Mouse (Mus musculus) heart, adult 11 months (tissue): ENCODE measurements around the gene Peli2.

ENCODE experiments used
- DNase-seq: peaks from one replicate; pipeline ENCODE4 v3.0.0; 2022

The Peli2 gene

GRCm38 (mm10) chr14:48226759-48227158, 106.1 kb downstream of the Peli2 start:
- peak; percentile 71 for DNase-seq

GRCm38 (mm10) chr14:48234785-48235519, 114.3 kb downstream of the Peli2 start:
- peak; percentile 82 for DNase-seq

GRCm38 (mm10) chr14:48241335-48241734, 120.7 kb downstream of the Peli2 start:
- DNase-seq = peak; percentile 66

GRCm38 (mm10) chr14:48246236-48246635, 125.6 kb downstream of the Peli2 start:
- peak; percentile 95 for DNase-seq

GRCm38 (mm10) chr14:48246963-48247362, 126.3 kb downstream of the Peli2 start:
- peak; percentile 29 for DNase-seq

- DNase-seq = peak; percentile 8
Observed at GRCm38 (mm10) chr14:48249459-48249858, 128.8 kb downstream of the Peli2 start.

- peak; percentile 73 for DNase-seq
Observed at GRCm38 (mm10) chr14:48249909-48250308, 129.3 kb downstream of the Peli2 start.

GRCm38 (mm10) chr14:48251381-48251979, 130.9 kb downstream of the Peli2 start:
- peak; percentile 76 for DNase-seq

GRCm38 (mm10) chr14:48253183-48253582, 132.6 kb downstream of the Peli2 start:
- DNase-seq = peak; percentile 11

- DNase-seq = peak; percentile 48
Observed at GRCm38 (mm10) chr14:48254696-48255095, 134.1 kb downstream of the Peli2 start.

GRCm38 (mm10) chr14:48255290-48255689, 134.7 kb downstream of the Peli2 start:
- DNase-seq = peak; percentile 61

- DNase-seq = peak; percentile 61
Observed at GRCm38 (mm10) chr14:48257759-48258158, 137.1 kb downstream of the Peli2 start.

GRCm38 (mm10) chr14:48258696-48259366, 138.2 kb downstream of the Peli2 start:
- peak; percentile 61 for DNase-seq

GRCm38 (mm10) chr14:48263146-48263545, 142.5 kb downstream of the Peli2 start:
- DNase-seq = peak; percentile 63

- DNase-seq = no peak
Observed at GRCm38 (mm10) chr14:48266710-48267109, 146.1 kb downstream of the Peli2 start.

- DNase-seq = no peak
Observed at GRCm38 (mm10) chr14:48278291-48278690, 157.7 kb downstream of the Peli2 start.

GRCm38 (mm10) chr14:48286949-48287348, 166.3 kb downstream of the Peli2 start:
- DNase-seq = peak; percentile 87

GRCm38 (mm10) chr14:48287581-48287980, 167.0 kb downstream of the Peli2 start:
- peak; percentile 68 for DNase-seq

- DNase-seq = peak; percentile 70
Observed at GRCm38 (mm10) chr14:48288600-48288999, 168.0 kb downstream of the Peli2 start.

GRCm38 (mm10) chr14:48289602-48290599, 169.3 kb downstream of the Peli2 start:
- peak; percentile 91 for DNase-seq

- peak; percentile 83 for DNase-seq
Observed at GRCm38 (mm10) chr14:48293498-48293897, 172.9 kb downstream of the Peli2 start.

- DNase-seq = no peak
Observed at GRCm38 (mm10) chr14:48295410-48295809, 174.8 kb downstream of the Peli2 start.
